Mouse (Mus musculus) hindbrain, embryonic 10.5 days (tissue): ENCODE results near the gene Cldn13. TPM values are rescaled to one million over a fixed set of nuclear protein-coding genes. Genes with fewer than 3 reads are reported as not detected.
"Not testable (repeated sequence)": the region's sequence is repeated elsewhere in the genome, so short reads cannot be mapped to it uniquely, and the experiment has no call there.

ENCODE experiments used
- DNase-seq: peaks from one replicate; pipeline ENCODE4 v3.0.0-alpha.2; 2017; ENCODE audit warnings: low spot score
- H3K27ac ChIP-seq: fragments of 300-500 bp; sonication (generic); 2 replicates; pipeline ENCODE4 v1.5.1; 2016; ENCODE audit warnings: mild to moderate bottlenecking, moderate library complexity
- H3K27me3 ChIP-seq: fragments of 300-500 bp; sonication (generic); 2 replicates; pipeline ENCODE4 v1.6.1; 2016; ENCODE audit warnings: mild to moderate bottlenecking; ENCODE audit not compliant: poor library complexity, insufficient read depth, severe bottlenecking
- H3K36me3 ChIP-seq: fragments of 300-500 bp; sonication (generic); 2 replicates; pipeline ENCODE4 v1.6.1; 2016; ENCODE audit warnings: mild to moderate bottlenecking, moderate library complexity
- H3K4me1 ChIP-seq: fragments of 300-500 bp; sonication (generic); replicated peaks from 2 replicates; pipeline ENCODE4 v1.6.1; 2016; ENCODE audit warnings: mild to moderate bottlenecking
- H3K4me3 ChIP-seq: fragments of 300-500 bp; sonication (generic); 2 replicates; pipeline ENCODE4 v1.5.1; 2016; ENCODE audit warnings: mild to moderate bottlenecking, moderate library complexity
- H3K9me3 ChIP-seq: fragments of 300-500 bp; sonication (generic); 2 replicates; pipeline ENCODE4 v1.6.1; 2016; ENCODE audit warnings: mild to moderate bottlenecking, moderate library complexity
- WGBS: fragments of 180-500 bp; shearing (Covaris S2); methylation state at CpG from one replicate; pipeline ENCODE4 v1.1.7; 2016; 5-methylcytosine and 5-hydroxymethylcytosine counted together
- polyA plus RNA-seq: library from polyadenylated mRNA; unstranded; fragments of >200 nt; fragmentation: Nextera tagmentation; extraction: Ambion mirVana; gene quantifications from 2 replicates; pipeline ENCODE4 v1.2.1, GENCODE M21; 2016

Cldn13 gene
- polyA plus RNA-seq, 1 experiment from 2014 or later = 3.9 TPM

GRCm38 (mm10) chr5:134945266-134945959 lies 30.1 kb upstream of the Cldn13 start:
- WGBS = 47% methylated on average over 19 of the region's 19 CpGs
- H3K9me3 ChIP-seq = no peaks in the 10 kb centered on the region
- H3K27me3 ChIP-seq = peaks cover 51% of the 10 kb centered on the region
- peak overlapping the region; percentile 42 for H3K4me3 ChIP-seq
- H3K36me3 ChIP-seq = no peaks in the 10 kb centered on the region
- no peak for DNase-seq
- peaks cover 20% of the 10 kb centered on the region for H3K4me1 ChIP-seq
- H3K27ac ChIP-seq = peak overlapping the region; percentile 65; the same call in 1 of the 2 replicates

DNA sequence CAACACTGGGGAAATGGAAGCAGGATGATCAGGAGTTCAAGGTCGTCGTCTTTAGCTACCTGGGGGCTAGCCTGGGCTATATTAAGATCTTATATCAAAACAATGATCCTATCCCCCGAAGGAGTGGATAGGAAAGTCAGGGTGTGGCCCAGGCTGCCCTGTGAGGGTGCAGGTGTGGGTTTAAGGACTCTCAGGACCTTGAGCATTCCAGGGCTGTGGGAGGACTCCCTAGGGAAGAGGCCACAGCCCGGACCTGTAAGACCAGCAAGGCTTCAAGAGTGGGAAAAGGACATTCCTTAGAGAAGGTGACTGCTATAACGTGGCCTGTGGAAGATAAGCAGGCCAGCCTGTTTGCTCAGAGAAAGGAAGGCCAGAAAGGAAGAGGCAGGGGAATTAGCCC lies 28.9 kb upstream of the Cldn13 start:
- no peak for DNase-seq
- H3K27me3 ChIP-seq = peaks cover 50% of the 10 kb centered on the region
- H3K9me3 ChIP-seq = no peaks in the 10 kb centered on the region
- H3K4me3 ChIP-seq = no peak overlapping the region
- H3K36me3 ChIP-seq = no peaks in the 10 kb centered on the region
- WGBS = 75% methylated on average over 5 of the region's 5 CpGs
- H3K4me1 ChIP-seq = peaks cover 20% of the 10 kb centered on the region
- no peak overlapping the region for H3K27ac ChIP-seq

- 78% methylated on average over 2 of the region's 2 CpGs for WGBS
- no peak overlapping the region for H3K27ac ChIP-seq
- no peak overlapping the region for H3K4me3 ChIP-seq
- H3K27me3 ChIP-seq = peaks cover 38% of the 10 kb centered on the region
- peaks cover 20% of the 10 kb centered on the region for H3K4me1 ChIP-seq
- H3K36me3 ChIP-seq = no peaks in the 10 kb centered on the region
- no peak for DNase-seq
- no peaks in the 10 kb centered on the region for H3K9me3 ChIP-seq
Measured at GRCm38 (mm10) chr5:134942740-134943139, 27.4 kb upstream of the Cldn13 start.

- DNase-seq = no peak
- Histone ChIP-seq H3K36me3 (no peaks in the 10 kb centered on the region), H3K27ac (no peak overlapping the region), H3K27me3 (peaks cover 27% of the 10 kb centered on the region), H3K4me1 (peaks cover 12% of the 10 kb centered on the region), H3K4me3 (no peak overlapping the region), H3K9me3 (no peaks in the 10 kb centered on the region)
- WGBS = 85% methylated on average over 14 of the region's 14 CpGs
Measured at GRCm38 (mm10) chr5:134941472-134942209, 26.3 kb upstream of the Cldn13 start.

DNA sequence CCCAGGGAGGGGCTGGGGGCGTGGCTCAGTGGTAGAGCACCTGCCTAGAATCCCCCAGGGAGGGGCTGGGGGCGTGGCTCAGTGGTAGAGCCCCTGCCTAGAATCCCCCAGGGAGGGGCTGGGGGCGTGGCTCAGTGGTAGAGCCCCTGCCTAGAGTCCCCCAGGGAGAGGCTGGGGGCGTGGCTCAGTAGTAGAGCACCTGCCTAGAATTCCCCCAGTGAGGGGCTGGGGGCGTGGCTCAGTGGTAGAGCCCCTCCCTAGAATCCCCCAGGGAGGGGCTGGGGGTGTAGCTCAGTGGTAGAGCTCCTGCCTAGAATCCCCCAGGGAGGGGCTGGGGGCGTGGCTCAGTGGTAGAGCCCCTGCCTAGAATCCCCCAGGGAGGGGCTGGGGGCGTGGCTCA lies 24.2 kb upstream of the Cldn13 start:
- DNase-seq, H3K27ac ChIP-seq, H3K36me3 ChIP-seq, H3K27me3 ChIP-seq, H3K4me3 ChIP-seq, H3K9me3 ChIP-seq, H3K4me1 ChIP-seq: not testable (repeated sequence)
- 86% methylated on average over 5 of the region's 7 CpGs for WGBS

- DNase-seq = no peak
- no peak overlapping the region for H3K27ac ChIP-seq
- no peaks in the 10 kb centered on the region for H3K4me1 ChIP-seq
- 79% methylated on average over 3 of the region's 3 CpGs for WGBS
- no peaks in the 10 kb centered on the region for H3K9me3 ChIP-seq
- H3K27me3 ChIP-seq = peaks cover 1% of the 10 kb centered on the region; the same call in 1 of the 2 replicates
- peaks cover 5% of the 10 kb centered on the region for H3K36me3 ChIP-seq
- H3K4me3 ChIP-seq = no peak overlapping the region
Measured at GRCm38 (mm10) chr5:134939069-134939468, 23.7 kb upstream of the Cldn13 start.

DNA sequence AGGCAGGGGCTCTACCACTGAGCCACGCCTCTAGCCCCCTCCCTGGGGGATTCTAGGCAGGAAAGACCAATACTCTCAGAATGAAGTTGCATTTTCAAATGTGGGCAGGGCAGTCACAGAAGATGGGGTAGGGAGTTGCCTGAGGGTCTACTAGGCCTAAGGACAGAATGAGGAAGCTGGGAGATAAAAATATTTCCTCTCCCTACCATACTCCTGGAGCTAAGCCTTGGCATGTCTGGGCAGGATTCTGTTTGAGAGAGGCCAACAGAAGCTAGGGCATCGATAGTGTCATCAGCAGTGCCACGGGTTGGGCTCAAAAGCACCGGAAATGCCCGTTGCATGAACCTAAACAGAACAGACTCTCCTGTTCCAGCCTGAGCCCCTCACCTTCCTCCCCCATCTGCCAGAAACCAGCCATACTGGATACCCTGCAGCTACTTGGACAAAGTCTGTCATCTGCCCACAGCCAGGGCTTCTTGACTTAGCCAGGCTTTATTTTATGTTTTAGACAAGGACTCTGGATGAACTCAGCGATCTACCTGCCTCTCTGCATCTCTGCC lies 21.4 kb upstream of the Cldn13 start:
- no peaks in the 10 kb centered on the region for H3K9me3 ChIP-seq
- H3K36me3 ChIP-seq = peaks cover 11% of the 10 kb centered on the region
- WGBS = 88% methylated on average over 6 of the region's 6 CpGs
- no peak overlapping the region for H3K4me3 ChIP-seq
- H3K27ac ChIP-seq = no peak overlapping the region
- no peaks in the 10 kb centered on the region for H3K27me3 ChIP-seq
- no peak for DNase-seq
- peaks cover 13% of the 10 kb centered on the region for H3K4me1 ChIP-seq

DNA sequence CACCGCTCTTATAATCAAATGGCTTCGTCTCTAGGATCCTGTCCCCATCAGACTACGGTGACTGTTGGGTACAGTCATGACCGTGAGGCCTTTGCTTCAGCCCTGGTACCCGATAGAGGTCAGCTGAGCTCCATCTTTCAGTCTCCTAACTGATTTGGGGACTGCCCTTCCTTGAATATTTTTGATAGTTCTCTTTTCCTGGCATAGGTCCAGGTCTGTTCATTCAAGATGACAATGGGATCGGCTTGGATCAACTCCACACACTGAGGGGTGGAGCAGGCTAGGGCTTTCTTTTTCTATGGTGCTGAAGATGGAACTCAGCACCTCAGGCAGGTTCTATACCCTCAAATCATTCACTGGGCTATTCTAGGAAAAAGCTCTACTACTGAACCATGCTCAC lies 20.7 kb upstream of the Cldn13 start:
- Histone ChIP-seq H3K4me1 (peaks cover 13% of the 10 kb centered on the region), H3K36me3 (peaks cover 11% of the 10 kb centered on the region), H3K27me3 (no peaks in the 10 kb centered on the region), H3K27ac (no peak overlapping the region), H3K4me3 (no peak overlapping the region), H3K9me3 (no peaks in the 10 kb centered on the region)
- DNase-seq = no peak
- 93% methylated on average over 6 of the region's 6 CpGs for WGBS

DNA sequence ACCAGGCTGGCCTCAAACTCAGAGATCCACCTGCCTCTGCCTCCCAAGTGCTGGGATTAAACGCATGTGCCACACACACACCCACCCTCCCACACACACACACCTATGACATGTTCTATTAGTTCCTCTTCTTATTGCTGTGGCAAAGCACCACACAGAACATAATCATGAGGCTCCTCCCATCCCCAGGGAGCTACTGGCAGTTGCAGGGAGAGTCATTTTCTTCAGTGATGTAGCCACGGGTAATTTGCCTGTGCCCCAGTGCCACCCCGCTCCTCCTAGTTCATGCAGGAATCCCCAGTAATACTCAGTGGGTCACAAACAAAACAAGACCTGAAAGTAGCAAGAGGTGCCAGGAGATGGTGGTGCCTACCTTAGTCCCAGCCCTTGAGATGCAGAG lies 19.3 kb upstream of the Cldn13 start:
- peaks cover 13% of the 10 kb centered on the region for H3K4me1 ChIP-seq
- WGBS = 90% methylated on average over 3 of the region's 3 CpGs
- H3K27me3 ChIP-seq = no peaks in the 10 kb centered on the region
- no peaks in the 10 kb centered on the region for H3K9me3 ChIP-seq
- H3K36me3 ChIP-seq = peaks cover 11% of the 10 kb centered on the region
- H3K4me3 ChIP-seq = no peak overlapping the region
- H3K27ac ChIP-seq = no peak overlapping the region
- no peak for DNase-seq

- not testable (repeated sequence) for H3K4me3 ChIP-seq, H3K27ac ChIP-seq, H3K27me3 ChIP-seq, DNase-seq, H3K9me3 ChIP-seq
- Histone ChIP-seq H3K36me3 (peaks cover 11% of the 10 kb centered on the region), H3K4me1 (peaks cover 13% of the 10 kb centered on the region)
- 90% methylated on average over 5 of the region's 5 CpGs for WGBS
Measured at GRCm38 (mm10) chr5:134933686-134934085, 18.4 kb upstream of the Cldn13 start.

DNA sequence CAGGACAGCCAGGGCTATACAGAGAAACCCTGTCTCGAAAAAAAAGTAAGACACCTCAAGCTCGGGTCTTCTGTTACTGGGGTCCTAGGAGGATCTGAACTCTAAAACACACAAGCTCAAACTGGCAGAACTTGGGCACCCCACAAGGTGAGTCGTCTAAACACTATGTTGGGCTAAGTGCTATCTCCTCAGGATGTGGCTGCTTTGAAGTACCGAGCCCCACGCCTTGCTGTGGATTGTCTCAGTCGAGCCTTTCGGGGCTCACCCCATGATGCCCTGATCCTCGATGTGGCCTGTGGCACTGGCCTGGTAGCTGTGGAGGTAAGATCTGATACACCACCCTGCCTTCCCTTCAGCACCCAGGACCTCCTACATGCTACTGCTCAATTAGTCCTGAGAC lies 18.0 kb upstream of the Cldn13 start:
- H3K4me3 ChIP-seq = no peak overlapping the region
- H3K36me3 ChIP-seq = peaks cover 11% of the 10 kb centered on the region
- no peak overlapping the region for H3K27ac ChIP-seq
- WGBS = 94% methylated on average over 8 of the region's 8 CpGs
- no peak for DNase-seq
- peaks cover 13% of the 10 kb centered on the region for H3K4me1 ChIP-seq
- no peaks in the 10 kb centered on the region for H3K27me3 ChIP-seq
- H3K9me3 ChIP-seq = no peaks in the 10 kb centered on the region

GRCm38 (mm10) chr5:134932903-134933276 lies 17.6 kb upstream of the Cldn13 start:
- Histone ChIP-seq H3K27ac (peak overlapping the region; percentile 91; the same call in 1 of the 2 replicates), H3K4me3 (peak overlapping the region; percentile 75)
- WGBS = 50% methylated on average over 9 of the region's 9 CpGs

More at GRCm38 (mm10) chr5:134932903-134933276, 17.6 kb upstream of the Cldn13 start:
- Histone ChIP-seq H3K36me3 (peaks cover 11% of the 10 kb centered on the region), H3K27me3 (no peaks in the 10 kb centered on the region), H3K9me3 (no peaks in the 10 kb centered on the region), H3K4me1 (peaks cover 13% of the 10 kb centered on the region)
- peak; percentile 69 for DNase-seq
